Mouse (Mus musculus) midbrain, embryonic 10.5 days (tissue): ENCODE measurements at regions not wholly inside any gene's neighbourhood (a gene's known extent, or its start where the extent isn't known, plus 50 kb on each side); places are given as distances from the start of the nearest gene placed in this dataset.
A peak's percentile ranks its signal among the peaks of the same experiment; 100 is the strongest.
"Not testable (repeated sequence)": the region's sequence is repeated elsewhere in the genome, so short reads cannot be mapped to it uniquely, and the experiment has no call there.

Experiments used
- DNase-seq: peaks from one replicate; pipeline ENCODE4 v3.0.0-alpha.2; 2017; ENCODE audit warnings: low spot score
- H3K27ac ChIP-seq: fragments of 300-500 bp; sonication (generic); replicated peaks from 2 replicates; pipeline ENCODE4 v1.5.1; 2016; ENCODE audit warnings: mild to moderate bottlenecking
- H3K27me3 ChIP-seq: fragments of 300-500 bp; sonication (generic); 2 replicates; pipeline ENCODE4 v1.6.1; 2016; ENCODE audit warnings: low read depth, mild to moderate bottlenecking; ENCODE audit not compliant: poor library complexity, severe bottlenecking
- H3K36me3 ChIP-seq: fragments of 300-500 bp; sonication (generic); 2 replicates; pipeline ENCODE4 v1.6.1; 2016; ENCODE audit warnings: mild to moderate bottlenecking, moderate library complexity
- H3K4me1 ChIP-seq: fragments of 300-500 bp; sonication (generic); 2 replicates; pipeline ENCODE4 v1.6.1; 2016
- H3K4me3 ChIP-seq: fragments of 300-500 bp; sonication (generic); 2 replicates; pipeline ENCODE4 v1.5.1; 2016; ENCODE audit warnings: mild to moderate bottlenecking, moderate library complexity
- H3K9me3 ChIP-seq: fragments of 300-500 bp; sonication (generic); replicated peaks from 2 replicates; pipeline ENCODE4 v1.6.1; 2016; ENCODE audit warnings: mild to moderate bottlenecking
- WGBS: fragments of 180-500 bp; shearing (Covaris S2); methylation state at CpG from one replicate; pipeline ENCODE4 v1.1.7; 2016; 5-methylcytosine and 5-hydroxymethylcytosine counted together

GRCm38 (mm10) chr6:140816359-140816758 lies 87.3 kb downstream of the Gm11077 start:
- Histone ChIP-seq H3K36me3 (no peaks in the 10 kb centered on the region), H3K4me1 (peaks cover 4% of the 10 kb centered on the region; the same call in 1 of the 2 replicates), H3K9me3 (no peaks in the 10 kb centered on the region), H3K4me3 (no peak overlapping the region), H3K27me3 (no peaks in the 10 kb centered on the region), H3K27ac (no peak overlapping the region)
- 12% methylated on average over 1 of the region's 1 CpGs for WGBS
- DNase-seq: no peak

- Histone ChIP-seq H3K27ac (no peak overlapping the region), H3K36me3 (no peaks in the 10 kb centered on the region), H3K4me3 (no peak overlapping the region), H3K9me3 (no peaks in the 10 kb centered on the region), H3K27me3 (no peaks in the 10 kb centered on the region), H3K4me1 (peaks cover 4% of the 10 kb centered on the region; the same call in 1 of the 2 replicates)
- DNase-seq: no peak
- 67% methylated on average over 6 of the region's 6 CpGs for WGBS
Observed at GRCm38 (mm10) chr6:140816831-140817230, 87.7 kb downstream of the Gm11077 start.

- no peaks in the 10 kb centered on the region for H3K9me3 ChIP-seq
- no peaks in the 10 kb centered on the region for H3K36me3 ChIP-seq
- H3K4me1 ChIP-seq: peaks cover 4% of the 10 kb centered on the region; the same call in 1 of the 2 replicates
- H3K27ac ChIP-seq: no peak overlapping the region
- H3K4me3 ChIP-seq: no peak overlapping the region
- 91% methylated on average over 8 of the region's 8 CpGs for WGBS
- H3K27me3 ChIP-seq: no peaks in the 10 kb centered on the region
- DNase-seq: no peak
Observed at GRCm38 (mm10) chr6:140819451-140819878, 90.4 kb downstream of the Gm11077 start.

- H3K4me3 ChIP-seq: no peak overlapping the region
- H3K4me1 ChIP-seq: no peaks in the 10 kb centered on the region
- no peaks in the 10 kb centered on the region for H3K27me3 ChIP-seq
- no peak for DNase-seq
- no peaks in the 10 kb centered on the region for H3K9me3 ChIP-seq
- no peaks in the 10 kb centered on the region for H3K36me3 ChIP-seq
- no peak overlapping the region for H3K27ac ChIP-seq
Observed at GRCm38 (mm10) chr6:140826522-140826921, 97.4 kb downstream of the Gm11077 start.

- no peaks in the 10 kb centered on the region for H3K9me3 ChIP-seq
- no peaks in the 10 kb centered on the region for H3K4me1 ChIP-seq
- H3K36me3 ChIP-seq: no peaks in the 10 kb centered on the region
- no peaks in the 10 kb centered on the region for H3K27me3 ChIP-seq
- no peak overlapping the region for H3K4me3 ChIP-seq
- no peak overlapping the region for H3K27ac ChIP-seq
- no peak for DNase-seq
Observed at GRCm38 (mm10) chr6:140827651-140828050, 98.6 kb downstream of the Gm11077 start.

- no peak overlapping the region for H3K4me3 ChIP-seq
- no peak for DNase-seq
- no peak overlapping the region for H3K27ac ChIP-seq
- 89% methylated on average over 8 of the region's 8 CpGs for WGBS
- no peaks in the 10 kb centered on the region for H3K36me3 ChIP-seq
- no peaks in the 10 kb centered on the region for H3K27me3 ChIP-seq
- H3K4me1 ChIP-seq: no peaks in the 10 kb centered on the region
- H3K9me3 ChIP-seq: no peaks in the 10 kb centered on the region
Observed at GRCm38 (mm10) chr6:140843292-140843991, 114.4 kb downstream of the Gm11077 start.

GRCm38 (mm10) chr6:140847165-140847564 lies 118.1 kb downstream of the Gm11077 start:
- WGBS: 85% methylated on average over 3 of the region's 3 CpGs
- H3K36me3 ChIP-seq: no peaks in the 10 kb centered on the region
- H3K4me3 ChIP-seq: no peak overlapping the region
- no peaks in the 10 kb centered on the region for H3K9me3 ChIP-seq
- H3K27ac ChIP-seq: no peak overlapping the region
- no peaks in the 10 kb centered on the region for H3K27me3 ChIP-seq
- H3K4me1 ChIP-seq: peaks cover 4% of the 10 kb centered on the region
- DNase-seq: no peak

- DNase-seq: no peak
- H3K36me3 ChIP-seq: no peaks in the 10 kb centered on the region
- peaks cover 38% of the 10 kb centered on the region for H3K4me1 ChIP-seq
- no peaks in the 10 kb centered on the region for H3K27me3 ChIP-seq
- H3K4me3 ChIP-seq: no peak overlapping the region
- H3K27ac ChIP-seq: peak overlapping the region; percentile 52; the same call in 1 of the 2 replicates
- WGBS: 65% methylated on average over 5 of the region's 5 CpGs
- no peaks in the 10 kb centered on the region for H3K9me3 ChIP-seq
Observed at GRCm38 (mm10) chr6:140852420-140852819, 123.3 kb downstream of the Gm11077 start.

GRCm38 (mm10) chr6:140853508-140853907 lies 124.4 kb downstream of the Gm11077 start:
- no peaks in the 10 kb centered on the region for H3K9me3 ChIP-seq
- H3K4me1 ChIP-seq: peaks cover 40% of the 10 kb centered on the region
- H3K27me3 ChIP-seq: no peaks in the 10 kb centered on the region
- peak; percentile 45 for DNase-seq
- no peak overlapping the region for H3K27ac ChIP-seq
- H3K4me3 ChIP-seq: no peak overlapping the region
- no peaks in the 10 kb centered on the region for H3K36me3 ChIP-seq
- WGBS: 53% methylated on average over 5 of the region's 5 CpGs

- Histone ChIP-seq H3K36me3 (no peaks in the 10 kb centered on the region), H3K27me3 (no peaks in the 10 kb centered on the region), H3K4me3 (no peak overlapping the region), H3K9me3 (no peaks in the 10 kb centered on the region), H3K27ac (no peak overlapping the region), H3K4me1 (peaks cover 40% of the 10 kb centered on the region)
- no peak for DNase-seq
- WGBS: 86% methylated on average over 6 of the region's 6 CpGs
Observed at GRCm38 (mm10) chr6:140854691-140855090, 125.6 kb downstream of the Gm11077 start.

GRCm38 (mm10) chr6:140856468-140857117 lies 127.5 kb downstream of the Gm11077 start:
- no peaks in the 10 kb centered on the region for H3K27me3 ChIP-seq
- H3K27ac ChIP-seq: peak overlapping the region; percentile 71
- H3K4me3 ChIP-seq: peak overlapping the region; percentile 39
- peaks cover 40% of the 10 kb centered on the region for H3K4me1 ChIP-seq
- DNase-seq: peak; percentile 37
- no peaks in the 10 kb centered on the region for H3K9me3 ChIP-seq
- no peaks in the 10 kb centered on the region for H3K36me3 ChIP-seq
- WGBS: 35% methylated on average over 14 of the region's 14 CpGs

GRCm38 (mm10) chr6:140857118-140857746 lies 128.1 kb downstream of the Gm11077 start:
- no peak for DNase-seq
- H3K36me3 ChIP-seq: no peaks in the 10 kb centered on the region
- peak overlapping the region; percentile 39 for H3K4me3 ChIP-seq
- WGBS: 38% methylated on average over 18 of the region's 18 CpGs
- peaks cover 35% of the 10 kb centered on the region for H3K4me1 ChIP-seq
- H3K27ac ChIP-seq: peak overlapping the region; percentile 71
- H3K9me3 ChIP-seq: no peaks in the 10 kb centered on the region
- no peaks in the 10 kb centered on the region for H3K27me3 ChIP-seq

GRCm38 (mm10) chr6:140869523-140869922 lies 140.4 kb downstream of the Gm11077 start:
- not testable (repeated sequence) for H3K4me3 ChIP-seq, H3K36me3 ChIP-seq, H3K9me3 ChIP-seq, H3K4me1 ChIP-seq, DNase-seq, H3K27ac ChIP-seq, H3K27me3 ChIP-seq
- 96% methylated on average over 8 of the region's 16 CpGs for WGBS
